Mouse (Mus musculus) hindlimb bud, embryonic 11.5 days (tissue): ENCODE results near the gene Mn1.

Experiments
- DNase-seq: peaks from one replicate; pipeline ENCODE4 v3.0.0-alpha.2; 2012; ENCODE audit warnings: low read depth, low spot score; ENCODE audit errors: extremely low spot score

The Mn1 gene

DNA sequence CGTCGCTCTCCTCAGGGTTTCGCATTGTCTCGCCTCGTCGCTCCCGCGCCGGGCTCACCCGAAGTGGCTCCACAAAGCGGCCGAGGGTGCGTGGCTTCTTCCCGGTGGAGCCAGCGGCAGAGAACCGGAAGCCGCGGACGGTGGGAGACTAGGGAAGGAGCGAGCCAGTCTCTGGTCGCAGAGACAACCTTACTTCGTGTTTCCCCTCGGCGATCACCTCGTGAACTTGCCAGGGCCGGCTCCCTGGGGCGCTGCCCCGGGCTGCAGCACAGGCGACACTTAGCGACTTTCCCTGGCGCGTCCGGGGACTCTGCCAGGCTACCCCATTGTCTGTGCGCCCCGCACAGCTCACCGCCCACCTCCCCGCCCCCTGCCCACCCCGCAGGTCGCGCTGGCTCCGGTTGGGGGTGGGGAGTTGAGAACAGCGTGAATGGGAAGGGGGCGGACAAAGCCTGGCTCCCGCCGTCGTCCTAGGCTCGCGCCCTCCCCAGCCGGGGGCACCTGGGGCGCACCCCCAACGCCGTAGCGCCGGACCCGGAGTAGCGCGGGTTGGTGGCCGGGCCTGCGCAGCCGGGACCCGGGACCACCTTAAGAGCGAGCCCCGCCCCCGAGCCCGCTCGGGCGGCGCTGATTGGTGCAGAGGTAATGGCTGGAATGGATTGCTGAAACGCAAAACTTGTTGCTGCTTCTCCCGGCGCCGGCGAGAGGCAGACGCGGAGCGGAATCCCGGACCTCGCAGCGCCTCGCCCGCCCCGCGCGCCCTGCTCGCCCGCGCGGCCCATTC, at the start of gene Mn1:
Gene Mn1, plus strand, starts transcription at position 772 of the 784 bp plus-strand sequence.
- peak; percentile 68 for DNase-seq

DNA sequence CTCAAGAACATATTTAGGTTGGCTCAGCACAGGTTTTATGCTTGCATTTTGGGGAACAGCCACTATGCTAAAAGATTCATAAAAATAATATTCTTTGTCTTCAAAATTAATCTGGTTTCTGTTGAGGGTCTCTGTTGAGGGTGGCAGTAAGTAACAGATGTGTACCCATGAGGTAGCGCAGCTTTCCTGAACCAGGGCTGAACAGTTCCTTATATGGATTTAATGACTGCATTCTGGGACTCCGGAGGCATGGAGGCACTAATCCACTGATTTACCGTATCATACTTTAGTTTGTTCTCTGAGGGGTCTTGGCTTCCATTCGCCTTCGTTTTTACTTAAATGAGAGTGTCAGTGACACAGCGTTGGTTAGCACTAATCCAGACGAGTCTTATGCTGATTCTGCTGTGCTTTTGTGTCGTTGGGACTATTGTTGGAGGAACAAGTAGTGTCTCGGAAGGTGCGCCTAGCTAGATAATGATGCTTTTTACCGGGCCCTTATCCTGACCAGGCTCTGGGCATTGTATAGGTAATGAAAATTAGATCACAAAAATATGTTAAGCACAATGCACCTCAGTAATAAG, 49.1 kb upstream of the Mn1 start:
- DNase-seq = no peak

DNA sequence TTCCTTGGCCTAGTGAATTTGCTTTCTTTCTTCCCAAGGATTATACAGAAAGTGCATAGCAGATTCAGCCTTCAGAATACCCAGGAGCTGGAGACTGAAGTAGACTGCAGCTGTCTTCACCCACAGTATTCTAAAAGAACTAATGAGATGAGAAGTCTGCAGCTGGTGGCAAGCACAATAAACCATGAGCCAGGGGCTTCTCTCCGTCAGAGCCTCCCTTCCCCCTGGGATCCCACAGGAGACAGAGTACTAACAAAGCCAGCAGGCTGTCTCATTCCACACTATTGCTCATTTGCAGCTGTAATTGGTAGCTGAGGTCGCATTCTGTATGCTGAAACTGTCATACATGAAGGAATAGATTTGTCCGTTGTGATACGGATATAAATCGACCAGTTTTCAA, 48.6 kb upstream of the Mn1 start:
- DNase-seq = no peak

DNA sequence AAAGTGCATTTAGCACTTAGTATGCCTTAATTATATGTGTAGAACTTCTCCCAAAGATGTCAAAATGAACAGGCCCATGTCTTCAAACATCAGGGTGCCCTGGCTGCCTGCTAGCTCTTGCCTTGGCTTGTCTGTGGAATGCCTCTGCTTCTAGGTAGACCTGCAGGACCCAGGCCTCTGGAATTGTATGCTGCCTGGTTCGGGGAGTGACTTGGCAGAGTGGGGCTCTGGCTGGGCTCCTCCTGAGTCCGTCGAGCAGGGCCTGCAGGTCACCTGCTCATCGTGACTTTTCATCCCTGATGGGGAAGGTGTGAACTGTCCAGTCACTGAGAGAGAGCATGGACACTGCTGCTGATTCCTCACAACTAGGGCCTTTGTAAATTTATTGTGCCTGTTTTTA, 41.5 kb upstream of the Mn1 start:
- no peak for DNase-seq

DNA sequence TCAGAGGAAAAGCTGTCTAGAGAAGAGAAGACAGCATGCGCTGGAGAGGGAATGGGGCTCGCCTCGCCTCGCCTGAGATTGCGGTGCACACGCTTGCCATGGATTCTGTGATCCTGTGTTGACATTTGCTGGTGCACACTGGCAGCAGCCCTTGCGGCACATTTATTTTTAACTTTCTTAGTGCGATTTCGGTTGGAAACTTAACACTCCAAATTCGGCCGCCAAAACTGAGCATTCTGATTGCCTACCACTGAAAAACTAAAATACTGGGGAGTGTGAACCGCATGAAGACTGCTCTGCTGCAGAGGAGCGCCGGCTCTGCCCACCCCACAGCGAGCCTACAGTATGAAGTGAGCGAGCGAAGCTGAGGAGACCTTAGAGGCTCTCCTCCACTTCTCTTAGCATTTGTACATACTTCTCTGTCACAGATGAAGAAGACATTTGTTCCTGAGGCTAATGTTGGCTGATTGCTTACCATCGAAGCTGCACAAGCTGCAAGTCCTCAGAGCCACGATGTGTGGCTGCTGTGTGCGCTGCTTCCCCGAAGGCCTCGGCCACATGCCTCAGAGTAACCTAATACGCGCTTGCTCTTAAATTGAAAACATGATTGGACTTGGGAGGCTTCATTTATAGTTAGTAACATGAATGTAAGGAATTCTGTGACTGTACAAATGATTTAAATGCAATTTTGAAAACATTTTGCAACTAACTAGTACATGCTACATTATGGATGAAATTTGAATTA, 40.7 kb upstream of the Mn1 start:
- DNase-seq = no peak

DNA sequence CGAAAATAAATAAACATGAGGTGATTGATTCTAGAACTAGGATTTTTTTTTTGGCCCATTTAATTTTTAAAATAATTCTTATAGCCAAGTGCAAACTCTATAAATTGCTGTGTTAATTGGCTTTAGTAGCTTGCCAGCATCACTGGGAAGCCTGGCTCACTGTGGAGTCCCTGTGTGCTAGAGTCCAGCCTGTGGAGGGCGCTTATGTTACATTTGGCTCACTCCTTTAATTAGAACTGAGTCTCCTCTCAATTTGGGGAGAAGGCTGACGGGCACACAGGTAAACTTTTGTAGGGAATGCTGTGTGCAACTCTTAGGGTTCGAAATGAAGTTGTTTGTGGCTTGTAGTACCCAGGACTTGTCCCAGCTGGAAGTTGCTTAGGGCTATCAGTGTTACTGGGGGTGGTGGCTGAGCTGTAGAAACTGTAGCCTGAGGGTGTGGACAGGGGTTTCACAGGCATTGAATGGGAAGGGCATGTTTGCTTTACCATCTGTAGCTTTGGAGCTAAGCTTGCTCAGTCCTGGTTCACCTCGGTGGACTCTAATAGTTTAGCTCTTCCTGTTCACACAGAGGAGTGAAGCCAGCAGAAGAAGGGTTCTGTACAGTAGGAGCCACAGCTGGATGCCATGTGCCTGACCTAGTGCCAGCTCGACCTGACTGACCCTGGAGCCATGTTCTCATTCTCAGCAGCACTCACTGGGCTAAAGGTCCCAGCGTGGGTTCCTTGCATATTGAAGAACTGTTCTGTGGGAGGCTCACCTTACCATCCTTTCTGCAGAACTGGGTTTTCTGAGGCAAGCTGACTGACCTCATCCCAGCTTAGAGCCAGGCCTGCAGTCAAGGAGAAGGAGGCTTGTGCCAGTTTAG, 38.8 kb upstream of the Mn1 start:
- no peak for DNase-seq

DNA sequence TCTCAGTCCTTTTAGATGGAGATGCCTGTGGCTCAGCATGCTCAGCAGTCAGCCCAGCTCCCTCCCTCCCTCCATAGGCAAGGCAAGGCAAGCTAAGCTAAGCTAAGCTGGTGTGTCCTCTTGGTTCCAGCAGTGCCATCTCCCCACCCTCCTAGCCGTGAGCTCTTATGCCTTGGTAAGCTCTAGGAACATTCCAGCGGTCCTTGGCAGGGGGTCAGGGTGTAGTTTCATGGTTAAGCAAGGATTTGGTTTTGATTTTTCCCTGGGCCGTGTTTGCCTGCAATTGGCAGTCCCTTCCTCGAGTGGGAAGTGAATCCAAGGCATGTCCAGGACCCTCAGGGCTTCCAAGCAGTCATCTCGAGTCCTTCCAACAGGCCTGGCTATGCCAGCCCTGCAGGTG, 33.8 kb upstream of the Mn1 start:
- no peak for DNase-seq

DNA sequence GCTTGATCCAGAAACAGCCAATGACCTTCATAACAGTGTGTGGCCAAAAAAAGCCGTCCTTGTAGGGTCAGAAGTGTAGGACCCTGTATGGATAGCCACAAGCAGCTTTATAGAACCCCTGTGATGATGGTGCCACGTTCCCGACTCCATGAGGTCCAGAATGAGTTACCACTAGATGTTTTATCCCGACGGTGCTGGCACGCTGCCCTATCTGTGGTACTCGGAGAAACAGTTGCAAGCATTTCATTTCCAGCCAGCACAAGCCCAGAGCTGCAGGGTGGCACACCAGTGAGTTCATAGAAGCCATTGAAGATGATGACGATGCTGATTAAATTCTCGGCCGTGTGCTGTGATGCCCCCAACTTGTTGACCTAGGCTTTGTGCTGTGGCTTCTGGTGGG, 26.3 kb upstream of the Mn1 start:
- no peak for DNase-seq

DNA sequence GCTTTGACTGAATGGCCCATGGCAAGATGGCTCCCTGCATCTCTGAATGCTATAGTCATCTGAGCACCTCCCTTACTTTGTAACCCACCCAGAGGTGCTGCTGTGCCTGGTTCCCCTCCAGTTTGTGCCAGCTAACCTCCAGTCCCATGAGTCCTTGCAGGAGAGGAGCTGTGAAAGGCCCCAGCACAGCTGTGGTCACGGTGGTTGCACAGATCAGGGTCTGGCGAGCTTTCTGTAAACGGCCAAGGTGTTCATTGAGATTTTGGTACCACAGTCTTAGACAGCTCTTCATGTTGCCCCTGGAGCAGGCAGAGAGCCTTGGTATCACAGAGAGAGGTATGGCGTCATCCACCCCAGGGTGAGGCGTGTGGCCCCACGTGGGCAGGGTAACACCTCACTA, 25.7 kb upstream of the Mn1 start:
- DNase-seq = no peak

DNA sequence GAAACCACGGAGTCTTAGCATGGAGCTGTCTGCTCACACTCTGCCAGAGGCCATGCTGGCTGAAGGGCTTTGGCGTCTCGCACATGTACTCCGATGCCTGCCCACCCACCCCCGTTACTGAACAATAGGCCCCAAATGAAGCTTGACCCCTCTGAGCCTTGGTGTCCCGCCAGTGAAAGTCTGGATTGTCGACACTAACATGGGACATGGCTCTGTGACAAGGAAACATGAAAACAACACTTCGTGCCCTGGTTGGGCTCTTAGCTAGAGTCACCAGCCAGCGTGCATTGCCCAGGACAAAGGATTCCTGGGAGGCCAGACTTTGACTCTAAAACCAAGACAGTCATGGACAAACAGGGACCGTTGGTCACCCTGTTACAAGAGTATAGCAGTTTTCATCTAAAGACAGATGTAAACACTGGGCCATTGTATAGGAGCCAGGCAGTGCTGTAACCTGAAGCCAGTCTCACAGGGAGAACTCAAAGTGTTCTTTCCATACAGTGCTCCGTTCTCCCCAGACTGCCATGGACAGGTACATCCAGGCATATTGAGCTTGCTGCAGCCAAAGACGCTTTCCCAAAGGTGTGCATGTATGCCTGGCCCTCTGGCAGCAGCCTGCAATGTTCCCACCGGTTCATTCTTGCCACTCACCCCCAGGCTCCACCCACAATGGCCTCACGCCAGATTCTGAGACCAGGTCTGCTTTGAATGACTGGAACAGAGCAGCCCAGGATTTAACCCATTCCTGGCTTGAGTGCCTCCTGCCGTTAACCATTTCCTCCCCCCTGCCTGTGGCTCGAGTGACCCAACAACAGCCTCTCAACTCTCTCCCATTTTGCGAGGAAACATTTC, 23.6 kb upstream of the Mn1 start:
- peak; percentile 73 for DNase-seq

DNA sequence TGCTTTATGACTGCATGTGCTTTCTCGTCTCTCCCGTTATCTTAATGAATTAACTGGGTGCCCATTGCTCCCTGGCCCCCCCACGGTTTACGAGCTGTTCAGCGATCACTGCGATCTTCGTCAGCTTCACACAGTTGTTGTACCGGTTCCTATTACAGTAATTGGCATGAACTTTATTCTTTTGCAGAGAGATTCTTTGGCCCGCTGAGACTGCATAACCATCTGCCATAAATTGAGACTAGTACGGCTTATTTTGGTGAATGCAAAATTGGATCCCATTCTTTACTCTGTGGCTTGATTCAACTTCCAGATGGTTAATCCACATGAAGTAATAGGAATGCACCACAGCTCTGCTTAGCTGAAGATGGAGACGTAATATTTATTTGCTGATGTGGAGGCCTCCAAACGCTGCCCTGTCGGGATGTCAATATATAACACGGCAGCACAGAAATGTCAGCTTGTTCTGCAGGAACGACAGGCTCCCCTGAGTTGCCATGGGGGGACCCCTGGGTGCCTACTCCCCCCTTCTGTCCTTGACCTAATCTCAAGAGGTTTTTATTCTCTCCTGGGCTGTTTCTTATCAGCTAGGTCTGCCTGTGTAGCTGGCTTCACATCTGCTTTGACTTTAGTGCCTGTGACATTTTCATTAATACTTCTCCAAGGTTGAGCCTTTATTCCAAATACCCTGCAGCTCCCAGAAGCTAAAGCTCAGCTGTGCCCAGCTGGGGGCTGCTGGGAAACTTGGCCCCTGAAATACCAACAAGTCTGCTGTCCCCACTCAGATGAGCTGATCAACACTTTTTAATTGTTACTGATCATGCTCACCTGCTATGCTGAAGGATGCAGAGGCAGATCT, 22.7 kb upstream of the Mn1 start:
- DNase-seq = peak; percentile 31

DNA sequence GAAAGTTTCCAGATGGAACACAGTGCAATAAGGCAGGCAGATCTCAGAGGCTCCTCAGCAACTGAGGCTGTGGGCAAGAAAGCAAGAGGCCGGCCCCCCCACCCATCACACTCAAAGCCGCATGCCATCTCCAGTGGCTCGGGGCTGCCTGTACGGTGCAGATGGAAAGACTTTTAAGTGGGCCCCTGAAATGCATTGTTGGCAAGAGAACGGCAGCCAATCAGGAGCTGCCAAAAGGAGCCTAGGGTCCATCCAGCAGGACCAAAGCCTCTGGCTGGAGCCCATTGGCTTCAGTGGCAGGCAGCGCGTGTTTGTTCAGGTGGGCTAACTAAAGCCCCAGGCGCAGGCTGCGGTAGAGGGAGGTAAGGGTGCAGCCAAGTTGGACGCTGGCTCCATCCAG, 21.4 kb upstream of the Mn1 start:
- DNase-seq = no peak

DNA sequence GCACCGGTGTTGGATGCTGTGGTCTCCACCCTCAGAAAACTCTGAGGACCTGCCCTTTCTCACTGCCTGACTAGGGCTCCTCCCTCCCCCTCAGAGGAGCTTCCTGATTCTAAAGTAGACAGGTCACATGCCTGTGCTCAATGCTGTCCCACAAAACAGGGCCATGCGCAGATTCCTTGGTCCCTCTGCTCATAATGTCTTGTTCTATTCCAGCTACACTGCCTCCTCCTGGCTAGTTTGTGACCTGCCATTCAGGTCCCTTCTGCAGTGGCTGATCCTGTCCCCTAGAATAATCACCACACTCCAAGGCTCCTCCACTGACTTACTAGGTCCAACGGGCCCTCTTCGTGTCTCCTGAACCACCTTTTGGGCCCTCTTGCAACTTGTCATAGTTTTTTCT, 21.0 kb upstream of the Mn1 start:
- DNase-seq = no peak

DNA sequence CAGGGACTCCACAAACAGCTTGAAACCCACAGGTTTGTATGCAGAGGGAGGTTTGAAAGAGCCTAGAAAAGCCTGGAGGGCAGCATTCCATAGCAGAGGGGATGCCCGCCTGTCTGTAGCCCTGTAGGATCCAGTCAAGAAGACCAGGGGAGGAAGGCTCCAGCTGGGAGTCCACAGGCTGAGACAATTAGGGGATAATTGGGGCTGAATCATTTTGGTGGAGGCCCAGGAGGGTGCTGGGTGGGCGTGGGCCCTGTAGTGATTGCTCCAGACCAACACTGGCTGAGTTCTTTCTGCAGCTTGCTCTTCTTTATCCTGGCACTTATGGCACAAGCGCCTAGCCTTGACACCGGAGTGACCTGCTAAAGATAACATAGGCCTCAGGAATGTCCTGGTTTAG, 18.7 kb upstream of the Mn1 start:
- no peak for DNase-seq

DNA sequence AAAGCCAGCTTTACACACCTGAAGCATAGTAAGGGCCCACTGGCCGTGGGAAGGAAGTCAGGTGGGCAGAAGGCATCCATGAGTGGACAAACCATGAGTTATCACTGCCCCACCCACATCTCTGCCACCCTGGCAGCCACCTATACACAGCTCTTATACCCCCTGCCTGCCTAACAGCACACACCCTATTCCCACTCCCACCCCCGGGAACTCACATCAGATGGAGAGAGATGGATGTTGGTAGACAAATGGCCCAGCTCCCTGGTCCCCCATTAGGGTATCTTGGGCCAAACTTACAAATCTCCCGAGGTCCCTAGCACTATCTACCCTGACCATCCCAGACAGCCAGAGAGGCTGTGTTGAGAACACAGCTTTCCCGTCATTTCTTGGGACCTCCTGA, 17.9 kb upstream of the Mn1 start:
- DNase-seq = no peak

DNA sequence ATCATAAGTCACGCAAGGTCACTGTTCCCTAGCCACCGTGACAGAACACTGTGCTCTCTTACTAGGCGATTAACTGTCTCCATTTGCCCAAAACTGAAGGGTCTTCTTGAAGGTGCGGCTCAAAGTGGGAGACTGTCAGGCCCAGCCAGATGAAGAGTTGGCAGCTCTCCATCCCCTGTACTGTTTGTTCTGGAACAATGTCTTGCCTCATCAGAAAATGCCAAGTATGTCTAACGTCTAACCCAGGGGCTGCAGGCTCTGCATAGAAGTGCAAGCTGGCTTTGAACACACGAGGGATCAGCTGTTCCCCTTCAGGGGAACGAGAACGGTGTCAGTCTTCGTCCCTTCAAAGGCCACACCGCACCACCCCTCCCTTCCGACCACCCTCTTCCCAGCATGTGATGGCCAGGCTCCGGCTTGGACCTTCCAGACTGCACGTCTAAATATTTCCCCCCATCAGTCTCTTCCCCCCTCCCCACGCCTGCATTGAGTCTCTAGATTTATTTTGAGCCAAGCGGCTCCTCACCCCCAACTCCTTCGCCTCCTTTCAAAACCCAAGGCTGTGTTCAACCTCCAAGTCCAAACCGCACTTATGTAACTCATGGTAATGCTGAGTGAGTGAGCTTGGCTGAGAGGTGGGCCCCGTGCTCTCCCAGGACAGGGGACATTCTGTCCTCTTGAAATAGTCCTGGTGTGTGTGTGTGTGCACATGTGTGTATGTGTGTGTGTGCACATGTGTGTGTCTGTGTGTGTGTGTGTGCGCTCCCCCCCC, 15.1 kb upstream of the Mn1 start:
- DNase-seq = no peak

DNA sequence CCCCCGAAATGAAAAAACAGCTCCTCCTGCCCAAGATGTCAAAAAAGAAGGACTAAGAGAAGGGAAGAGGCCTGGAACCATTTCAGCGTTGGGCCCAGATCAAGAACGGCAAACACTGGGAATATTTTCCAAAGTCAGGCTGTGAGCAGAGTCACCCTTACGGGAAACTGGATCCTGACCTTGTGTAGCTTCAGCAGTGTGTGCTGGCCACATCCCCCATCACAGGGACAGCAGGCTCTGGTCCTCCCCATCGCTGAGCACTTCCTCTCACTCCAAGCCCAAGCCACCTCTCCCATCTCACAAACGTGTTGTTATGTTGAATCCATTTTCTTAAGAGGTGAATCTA, 14.5 kb upstream of the Mn1 start:
- no peak for DNase-seq

DNA sequence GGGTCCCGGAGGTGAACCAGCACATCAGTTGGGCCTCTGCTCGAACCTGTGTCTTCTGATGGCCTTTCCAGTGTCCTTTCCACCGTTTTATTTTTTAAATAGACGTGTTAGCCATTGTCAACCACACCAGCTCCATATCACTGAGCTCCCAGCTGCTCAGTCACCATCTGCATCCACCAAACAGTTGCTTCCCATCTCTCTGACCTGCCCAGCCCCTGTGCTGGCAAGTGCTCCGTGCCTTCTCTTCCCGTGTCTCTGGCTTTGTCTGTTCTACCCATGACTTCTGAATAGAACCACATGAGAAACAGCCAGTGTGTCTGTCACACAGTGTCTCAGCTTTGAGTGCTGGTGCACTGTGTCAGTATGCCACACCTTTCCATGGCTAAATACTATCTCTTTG, 12.4 kb upstream of the Mn1 start:
- no peak for DNase-seq
